Mouse (Mus musculus): ENCODE results near the gene Slc22a13.
"Not testable (repeated sequence)": the region's sequence is repeated elsewhere in the genome, so short reads cannot be mapped to it uniquely, and the experiment has no call there.

Slc22a13 gene

DNA sequence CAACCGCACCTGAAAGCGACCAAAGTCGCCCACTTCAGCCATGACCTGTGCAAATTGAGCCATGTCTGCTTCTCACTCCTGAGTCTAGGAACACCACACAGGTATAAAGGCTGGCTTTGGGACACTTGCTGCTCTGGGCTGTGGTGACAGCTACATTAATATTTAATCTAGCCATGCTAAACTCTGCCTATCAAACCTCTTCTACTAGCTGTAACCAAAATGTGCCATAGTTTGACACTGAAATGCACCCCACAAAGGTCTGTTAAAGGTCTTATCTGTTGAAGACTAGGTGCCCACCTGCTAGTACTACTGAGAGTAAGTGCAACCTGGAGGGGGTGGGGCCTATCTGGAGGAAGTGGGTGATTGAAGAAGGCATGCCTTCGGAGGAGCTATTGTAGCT lies at the start of gene Slc22a13:
Gene Slc22a13, minus strand, starts transcription at position 101 of the 400 bp plus-strand sequence.
- no peak for DNase-seq

GRCm38 (mm10) chr9:119258128-119258527 lies 49.2 kb upstream of the Slc22a13 start:
- no peak for DNase-seq

GRCm38 (mm10) chr9:119256161-119256560 lies 47.3 kb upstream of the Slc22a13 start:
- DNase-seq: no peak

GRCm38 (mm10) chr9:119255096-119255495 lies 46.2 kb upstream of the Slc22a13 start:
- DNase-seq: no peak

DNA sequence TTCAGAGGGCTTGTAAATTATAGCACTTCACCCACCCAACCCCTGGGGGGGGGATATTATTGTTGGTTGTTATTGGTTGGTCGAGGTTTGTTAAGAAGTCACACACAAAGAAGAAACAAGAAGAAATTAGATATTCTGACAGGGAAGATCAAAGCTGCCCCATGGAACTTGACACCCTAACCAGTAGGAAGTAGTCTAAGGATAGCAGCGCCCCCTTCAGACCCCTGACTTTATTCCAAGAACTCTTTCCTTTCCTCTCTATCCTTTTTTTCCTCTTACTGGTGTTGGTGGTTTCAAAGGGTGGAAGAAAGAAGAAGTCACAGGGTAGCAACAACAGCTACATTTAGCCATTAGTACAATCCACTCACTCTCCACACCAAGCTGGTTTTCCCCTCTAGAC lies 45.3 kb upstream of the Slc22a13 start:
- DNase-seq: no peak

DNA sequence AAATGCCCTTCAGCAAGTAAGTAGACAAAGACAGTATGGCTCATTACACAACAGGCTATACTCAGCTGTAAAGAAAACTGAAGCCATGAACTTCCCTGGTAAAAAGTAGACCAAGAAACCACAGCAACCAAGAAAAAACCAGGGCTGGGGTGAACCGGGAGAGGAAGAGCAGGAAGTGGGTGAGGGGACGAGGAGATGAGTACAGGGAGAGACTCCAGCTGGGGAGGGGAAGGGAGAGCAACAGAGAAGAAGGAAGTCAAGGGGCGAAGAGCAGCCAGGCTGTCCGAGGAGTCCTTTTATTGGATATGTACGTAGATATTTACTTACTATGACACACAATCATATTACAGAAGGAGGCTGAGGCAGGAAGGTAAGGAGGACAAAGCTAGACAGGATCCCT lies 39.1 kb upstream of the Slc22a13 start:
- no peak for DNase-seq

DNA sequence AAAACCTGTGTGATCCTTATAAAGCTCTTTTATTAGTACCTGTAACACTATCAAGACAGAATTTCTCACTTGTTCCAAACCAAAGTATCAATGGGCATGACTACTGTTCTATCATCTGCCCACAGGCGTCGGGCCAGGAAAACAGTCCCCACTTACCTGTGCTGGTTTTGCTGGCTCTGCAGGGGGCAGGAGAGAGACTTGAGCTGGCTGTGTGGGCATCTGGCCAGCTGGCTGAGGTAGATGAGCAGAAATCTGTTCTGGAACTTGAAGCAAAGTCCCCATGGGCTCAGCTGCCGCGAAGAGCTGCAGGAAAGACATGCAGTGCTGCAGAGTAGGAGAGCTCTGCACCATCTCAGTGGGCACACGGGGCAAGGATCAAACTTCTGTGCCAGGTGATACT lies 37.9 kb upstream of the Slc22a13 start:
- peak; percentile 25 for DNase-seq

- no peak for DNase-seq
These were observed 35.1 kb upstream of the Slc22a13 start for GRCm38 (mm10) chr9:119243981-119244380.

GRCm38 (mm10) chr9:119241169-119241865 lies 32.4 kb upstream of the Slc22a13 start:
- DNase-seq: no peak

DNA sequence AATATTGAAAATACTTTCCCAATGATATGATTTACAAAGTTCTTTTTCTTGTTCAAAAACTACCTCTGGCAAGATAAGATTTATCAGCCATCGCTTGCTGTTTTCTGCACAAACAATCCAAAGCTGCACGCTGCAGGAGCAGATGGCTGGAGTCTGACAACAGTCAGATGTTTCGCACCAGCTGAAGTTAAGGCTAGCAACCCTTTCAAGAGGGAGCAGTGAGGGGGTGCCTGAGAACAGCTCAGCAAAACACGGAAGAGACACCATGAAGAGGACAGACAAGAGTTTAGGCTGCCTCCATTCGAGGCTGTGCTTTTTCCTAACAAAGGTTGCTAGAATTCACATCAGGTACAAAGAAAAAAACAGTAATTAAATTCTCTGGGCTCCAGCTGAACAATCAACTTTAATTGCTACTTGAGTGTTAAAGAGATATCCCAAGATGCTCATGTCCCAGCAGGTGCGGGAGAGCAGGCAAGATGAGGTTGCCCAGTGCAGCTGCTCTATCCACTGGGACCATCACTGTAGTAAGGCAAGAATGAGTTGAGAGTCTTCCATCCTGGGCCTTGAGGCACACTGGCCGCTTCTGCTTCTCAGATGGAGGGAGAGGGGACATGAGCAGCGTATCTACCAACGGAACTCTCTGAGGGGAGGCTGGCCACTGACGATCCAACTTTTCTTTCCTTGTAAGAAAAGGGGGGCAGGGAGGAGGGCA lies 31.5 kb upstream of the Slc22a13 start:
- no peak for DNase-seq

GRCm38 (mm10) chr9:119239274-119239673 lies 30.4 kb upstream of the Slc22a13 start:
- DNase-seq: no peak

GRCm38 (mm10) chr9:119238796-119239195 lies 29.9 kb upstream of the Slc22a13 start:
- no peak for DNase-seq

GRCm38 (mm10) chr9:119231552-119231951 lies 22.7 kb upstream of the Slc22a13 start:
- no peak for DNase-seq

- DNase-seq: no peak
These were observed 21.9 kb upstream of the Slc22a13 start for GRCm38 (mm10) chr9:119230829-119231228.

DNA sequence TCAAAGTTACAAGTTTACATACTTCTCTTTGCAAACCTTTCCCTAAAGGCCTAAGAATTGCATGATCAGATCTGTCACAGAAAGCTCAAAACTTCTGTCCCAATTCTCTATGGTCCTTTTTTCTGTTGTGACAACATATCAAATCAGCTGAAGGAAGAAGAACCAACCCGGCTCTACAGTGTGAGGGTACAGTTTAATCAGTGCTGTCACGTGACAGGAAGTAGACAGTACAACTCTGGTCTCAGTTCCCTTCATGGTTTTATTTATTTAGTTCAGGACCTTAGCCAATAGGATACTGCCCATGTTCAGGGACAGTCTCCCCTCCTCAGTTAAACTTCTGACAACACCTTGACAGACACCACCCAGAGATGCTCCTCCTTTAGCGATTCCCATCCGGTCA lies 11.4 kb upstream of the Slc22a13 start:
- no peak for DNase-seq

GRCm38 (mm10) chr9:119219667-119220066 lies 10.8 kb upstream of the Slc22a13 start:
- no peak for DNase-seq

- DNase-seq: not testable (repeated sequence)
These were observed 6.4 kb upstream of the Slc22a13 start for GRCm38 (mm10) chr9:119215341-119215740.

- no peak for DNase-seq
These were observed 5.7 kb upstream of the Slc22a13 start for GRCm38 (mm10) chr9:119214601-119215000.

- no peak for DNase-seq
These were observed 4.1 kb upstream of the Slc22a13 start for GRCm38 (mm10) chr9:119212996-119213395.

- no peak for DNase-seq
These were observed 1.8 kb downstream of the Slc22a13 start for GRCm38 (mm10) chr9:119207113-119207512.

GRCm38 (mm10) chr9:119206666-119207065 lies 2.2 kb downstream of the Slc22a13 start:
- no peak for DNase-seq

- no peak for DNase-seq
These were observed 3.1 kb downstream of the Slc22a13 start for GRCm38 (mm10) chr9:119205756-119206155.

DNA sequence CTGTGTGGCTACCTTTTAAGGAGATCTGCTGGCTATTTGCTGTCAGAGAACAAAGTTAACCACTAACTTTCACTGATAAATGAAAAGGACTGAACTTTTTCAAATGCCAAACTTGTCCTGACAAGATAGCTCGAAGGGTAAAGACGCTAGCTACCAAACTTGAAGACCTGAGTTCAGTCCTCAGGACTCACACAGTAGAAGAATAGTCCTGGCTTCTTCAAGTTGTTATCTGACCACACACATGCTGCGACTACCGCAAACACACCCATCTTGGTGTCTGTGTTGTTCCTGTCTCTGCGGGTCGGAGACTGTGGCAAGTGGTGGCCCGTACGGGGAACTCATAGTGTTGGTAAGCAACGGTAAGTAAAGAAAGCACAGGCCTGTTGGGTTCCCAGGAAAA lies 5.3 kb downstream of the Slc22a13 start:
- DNase-seq: no peak

GRCm38 (mm10) chr9:119201653-119202052 lies 7.2 kb downstream of the Slc22a13 start:
- no peak for DNase-seq

All from cerebellum, adult 11 months (tissue).